Mouse (Mus musculus): ENCODE data around the gene Tomm40.
A peak's percentile ranks its signal among the peaks of the same experiment; 100 is the strongest.

The Tomm40 gene

DNA sequence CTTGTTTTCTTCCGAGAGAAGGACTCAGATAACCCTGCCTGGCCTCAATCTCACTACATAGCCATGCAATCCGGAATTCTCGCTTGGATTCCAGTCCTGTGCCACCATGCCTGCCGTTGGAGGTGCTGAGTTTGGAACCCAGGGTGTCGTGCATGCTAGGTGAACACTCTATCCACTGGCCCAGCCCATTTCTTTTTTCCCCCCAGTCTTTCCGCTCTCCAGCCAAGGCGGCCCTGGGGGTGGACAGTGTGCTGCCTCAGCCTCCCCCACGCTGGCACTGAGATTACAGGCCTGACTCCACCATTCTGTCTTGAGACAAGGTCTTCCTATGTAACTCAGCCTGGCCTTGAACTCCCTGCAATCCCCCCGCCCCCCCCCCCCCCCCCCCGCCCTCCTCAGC, 30.7 kb upstream of the Tomm40 start:
- DNase-seq (ENCODE audit: low spot score in 2 of 2), result no peak

GRCm38 (mm10) chr7:19744590-19745385, 29.6 kb upstream of the Tomm40 start:
- DNase-seq (ENCODE audit: low spot score in 2 of 2), result peak; percentile 83 to 88

GRCm38 (mm10) chr7:19743791-19744190, 28.6 kb upstream of the Tomm40 start:
- no peak for DNase-seq (ENCODE audit: low spot score in 2 of 2)

GRCm38 (mm10) chr7:19742468-19742867, 27.2 kb upstream of the Tomm40 start:
- no peak for DNase-seq (ENCODE audit: low spot score in 2 of 2)

GRCm38 (mm10) chr7:19741329-19742031, 26.2 kb upstream of the Tomm40 start:
- no peak for DNase-seq (ENCODE audit: low spot score in 2 of 2)

GRCm38 (mm10) chr7:19740269-19740668, 25.0 kb upstream of the Tomm40 start:
- DNase-seq (ENCODE audit: low spot score in 2 of 2), result no peak

DNA sequence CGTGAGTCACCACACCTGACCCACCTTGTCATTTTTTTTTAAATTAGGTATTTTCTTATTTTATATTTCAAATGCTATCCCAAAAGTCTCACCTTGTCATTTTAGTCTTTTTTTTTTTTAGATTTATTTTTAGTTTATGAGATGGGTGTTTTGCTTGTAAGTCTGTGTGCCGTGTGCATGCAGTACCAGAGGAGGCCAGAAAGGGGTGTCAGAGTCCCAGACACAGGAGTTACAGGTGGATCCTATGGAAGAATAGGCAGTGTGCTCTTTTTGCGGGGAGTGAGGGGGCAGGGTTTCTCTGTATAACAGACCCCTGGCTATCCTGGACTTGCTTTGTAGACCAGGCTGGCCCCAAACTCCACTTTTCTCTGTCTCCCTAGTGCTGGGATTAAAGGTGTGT, 23.5 kb upstream of the Tomm40 start:
- DNase-seq (ENCODE audit: low spot score in 2 of 2), result no peak

DNA sequence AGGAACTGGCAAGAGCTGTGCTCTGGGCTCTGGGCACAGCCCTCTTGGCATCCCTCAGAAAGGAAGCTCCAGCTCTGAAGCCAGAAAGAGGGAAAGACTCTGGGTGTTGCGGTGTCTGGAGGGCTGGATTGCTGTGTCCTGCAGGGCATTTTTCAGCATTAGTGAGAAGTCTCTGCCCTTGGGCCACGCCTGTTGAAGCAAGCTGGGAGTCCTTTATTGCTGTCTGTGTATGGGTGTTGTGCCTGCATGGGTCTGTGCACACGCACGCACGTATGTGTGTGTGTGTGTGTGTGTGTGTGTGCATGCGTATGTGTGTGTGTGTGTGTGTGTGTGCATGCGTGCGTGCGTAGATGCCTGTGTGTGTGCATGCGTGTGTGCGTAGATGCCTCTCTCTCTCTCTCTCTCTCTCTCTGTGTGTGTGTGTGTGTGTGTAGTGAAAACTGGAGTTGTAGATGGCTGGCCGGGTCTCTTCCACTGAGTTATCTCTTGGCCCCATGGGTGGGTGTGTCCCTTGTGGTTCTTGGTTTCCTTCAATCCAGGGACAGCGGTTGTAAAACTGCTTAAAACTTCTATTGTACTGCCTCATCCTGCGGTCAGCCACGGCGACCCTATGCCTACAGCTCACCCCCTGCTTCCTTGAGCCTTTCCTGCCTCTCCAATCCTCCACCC, 21.3 kb upstream of the Tomm40 start:
- no peak for DNase-seq (ENCODE audit: low spot score in 2 of 2)

DNA sequence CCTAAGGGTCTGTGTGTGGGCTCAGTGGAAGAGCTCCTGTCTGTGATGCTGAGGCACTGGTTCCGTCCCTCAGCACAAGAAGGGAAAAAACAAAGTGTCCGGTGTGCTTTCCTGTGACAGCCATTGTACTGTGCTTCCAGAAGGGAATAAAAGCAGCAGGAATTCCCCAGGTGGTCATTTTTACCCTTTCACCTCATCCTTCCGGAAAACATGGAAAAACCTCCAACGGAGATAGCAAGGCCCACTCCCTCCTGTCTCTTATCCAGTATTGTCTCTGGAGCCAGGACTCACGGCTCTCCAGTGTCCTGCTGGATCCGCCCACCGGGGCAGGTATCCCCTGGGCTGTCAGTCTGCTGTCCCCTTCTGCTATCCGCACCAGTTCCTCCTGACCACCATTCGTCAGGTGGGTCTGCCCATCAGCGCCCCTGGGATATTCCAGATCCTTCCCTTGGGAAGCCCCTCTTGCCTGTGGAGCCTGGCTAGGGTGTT, 19.0 kb upstream of the Tomm40 start:
- DNase-seq (ENCODE audit: low spot score in 2 of 2), result no peak

- DNase-seq (ENCODE audit: low spot score in 2 of 2), result no peak
Measured at GRCm38 (mm10) chr7:19726541-19726940, 11.3 kb upstream of the Tomm40 start.

DNA sequence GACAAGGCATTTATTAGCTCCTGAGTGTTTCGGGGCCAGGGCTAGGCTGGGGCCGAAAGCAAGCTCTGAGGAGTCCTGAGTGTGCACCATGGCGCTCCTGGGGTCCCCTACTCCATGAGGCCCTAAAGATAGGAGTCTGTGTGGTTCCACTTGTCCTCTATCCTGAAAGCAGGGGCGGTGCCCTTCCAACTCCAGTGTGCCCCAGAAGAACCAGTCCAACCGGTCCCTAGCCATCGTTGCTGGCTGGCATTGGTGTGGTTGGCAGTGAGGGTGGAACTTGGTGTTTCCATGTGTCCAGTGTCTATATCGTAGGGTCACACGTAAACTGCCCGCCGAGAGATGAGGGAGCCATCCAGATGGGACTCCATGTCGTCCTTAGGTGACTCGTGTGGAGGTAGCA, 8.9 kb upstream of the Tomm40 start:
- DNase-seq (ENCODE audit: low spot score in 2 of 2), result no peak

- DNase-seq (ENCODE audit: low spot score in 2 of 2), result peak; percentile 79 to 84
Measured at GRCm38 (mm10) chr7:19722754-19723195, 7.5 kb upstream of the Tomm40 start.

DNA sequence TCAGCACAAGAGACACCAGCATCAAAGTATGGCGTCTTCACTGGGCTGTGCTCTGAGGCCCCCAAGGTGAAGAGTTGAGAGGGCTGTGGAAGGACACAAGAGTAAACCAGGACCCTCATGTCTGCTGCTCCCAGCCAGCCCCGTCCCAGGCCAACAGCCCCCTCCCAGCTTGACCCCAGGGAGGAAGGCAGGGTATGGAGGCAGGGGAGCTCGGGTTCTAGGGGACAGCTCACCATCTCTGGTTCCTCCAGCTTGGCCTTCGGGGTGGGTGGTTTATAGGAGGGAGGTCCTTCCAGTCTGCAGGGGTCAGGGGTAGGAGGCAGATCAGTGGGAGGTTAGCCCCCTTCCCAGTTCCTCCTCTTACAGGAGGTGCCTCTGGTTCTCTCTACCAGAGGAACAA, 4.0 kb upstream of the Tomm40 start:
- no peak for DNase-seq (ENCODE audit: low spot score in 2 of 2)

GRCm38 (mm10) chr7:19718297-19718952, 3.2 kb upstream of the Tomm40 start:
- no peak for DNase-seq (ENCODE audit: low spot score in 2 of 2)

GRCm38 (mm10) chr7:19717346-19717745, 2.1 kb upstream of the Tomm40 start:
- no peak for DNase-seq (ENCODE audit: low spot score in 2 of 2)

- DNase-seq (ENCODE audit: low spot score in 2 of 2), result no peak
Measured at GRCm38 (mm10) chr7:19716822-19717221, 1.6 kb upstream of the Tomm40 start.

- no peak for DNase-seq (ENCODE audit: low spot score in 2 of 2)
Measured at GRCm38 (mm10) chr7:19716055-19716682, 931 bp upstream of the Tomm40 start.

GRCm38 (mm10) chr7:19714836-19715235, 402 bp downstream of the Tomm40 start:
- no peak for DNase-seq (ENCODE audit: low spot score in 2 of 2)

- no peak for DNase-seq (ENCODE audit: low spot score in 2 of 2)
Measured at GRCm38 (mm10) chr7:19713598-19713997, 1.6 kb downstream of the Tomm40 start.

DNA sequence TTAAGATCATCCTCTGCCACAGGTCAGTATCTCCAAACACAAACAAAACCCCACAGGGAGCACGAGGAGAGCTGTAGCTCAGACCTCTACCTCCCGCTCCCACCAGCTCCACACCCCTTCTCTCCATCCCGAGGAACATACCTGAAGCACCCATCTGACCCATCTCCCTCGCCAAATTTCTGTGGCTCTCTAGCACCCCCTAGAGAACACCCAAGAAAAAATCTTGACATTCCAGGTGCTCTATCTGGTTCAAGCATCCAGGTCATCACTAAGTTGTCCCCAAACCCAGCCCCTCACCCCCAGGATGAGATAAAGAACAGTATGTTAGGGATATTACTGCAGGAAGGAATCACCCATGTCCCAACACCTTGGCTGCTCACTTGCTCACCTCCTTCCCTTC, 2.0 kb downstream of the Tomm40 start:
- DNase-seq (ENCODE audit: low spot score in 2 of 2), result no peak

DNA sequence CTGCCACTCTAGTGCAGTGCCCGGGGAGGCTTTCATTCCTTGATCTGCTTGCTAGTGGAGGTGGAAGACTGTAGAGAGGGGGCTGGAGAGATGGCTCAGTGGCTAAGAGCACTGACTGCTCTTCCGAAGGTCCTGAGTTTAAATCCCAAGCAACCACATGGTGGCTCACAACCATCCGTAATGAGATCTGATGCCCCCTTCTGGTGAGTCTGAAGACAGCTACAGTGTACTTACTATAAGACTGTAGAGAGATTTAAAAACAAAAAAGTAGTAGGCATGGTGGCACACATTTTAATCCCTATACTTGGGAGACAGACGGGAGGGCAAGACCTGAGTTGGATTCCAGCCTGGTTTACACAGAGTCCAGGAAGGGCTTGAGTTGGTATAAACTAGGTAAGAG, 2.8 kb downstream of the Tomm40 start:
- no peak for DNase-seq (ENCODE audit: low spot score in 2 of 2)

DNA sequence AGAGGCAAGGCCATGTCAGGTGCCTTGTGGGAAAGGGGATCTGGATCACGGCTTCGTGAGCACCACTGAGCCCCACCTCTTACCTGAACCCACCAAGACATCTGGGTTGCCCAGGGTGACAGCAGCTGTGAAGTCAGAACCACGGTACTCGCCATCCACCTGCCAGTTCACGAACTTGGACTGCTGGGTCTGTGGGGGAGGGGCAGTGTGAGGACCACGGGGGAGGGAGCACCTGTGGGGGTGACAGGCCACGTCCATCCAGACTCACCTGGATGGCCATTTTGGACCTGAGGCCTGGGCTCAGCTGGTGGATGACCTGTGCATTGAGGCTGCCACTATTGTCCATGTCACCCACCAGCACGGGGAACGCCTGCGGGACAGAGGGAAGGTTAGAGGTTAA, 4.6 kb downstream of the Tomm40 start:
- DNase-seq (ENCODE audit: low spot score in 2 of 2), result no peak
